Mouse (Mus musculus) intestine, embryonic 16.5 days (tissue): ENCODE results near the gene Psmd7. TPM values are rescaled to one million over a fixed set of nuclear protein-coding genes. Genes with fewer than 3 reads are reported as not detected.

ENCODE experiments used
- ATAC-seq: fragments of 200-750 bp; cut with Nextera tagmentation; 2 replicates; pipeline ENCODE4 v1.8.0; 2017; ENCODE audit warnings: moderate TSS enrichment, moderate library complexity
- H3K27ac ChIP-seq: fragments of 300-500 bp; sonication (generic); 2 replicates; pipeline ENCODE4 v1.5.1; 2014; ENCODE audit warnings: mild to moderate bottlenecking, low read length
- H3K27me3 ChIP-seq: fragments of 300-500 bp; sonication (generic); replicated peaks from 2 replicates; pipeline ENCODE4 v1.6.1; 2014; ENCODE audit warnings: low read length, control low read depth, mixed read lengths; ENCODE audit not compliant: control insufficient read depth, insufficient read depth
- H3K36me3 ChIP-seq: fragments of 300-500 bp; sonication (generic); 2 replicates; pipeline ENCODE4 v1.6.1; 2014; ENCODE audit warnings: low read length, control low read depth; ENCODE audit not compliant: control insufficient read depth, insufficient read depth
- H3K4me1 ChIP-seq: fragments of 300-500 bp; sonication (generic); 2 replicates; pipeline ENCODE4 v1.6.1; 2014; ENCODE audit warnings: low read length, control low read depth, mixed read lengths; ENCODE audit not compliant: control insufficient read depth, insufficient read depth
- H3K4me2 ChIP-seq: fragments of 300-500 bp; sonication (generic); 2 replicates; pipeline ENCODE4 v1.6.1; 2014; ENCODE audit warnings: low read depth, low read length, control low read depth
- H3K4me3 ChIP-seq: fragments of 300-500 bp; sonication (generic); 2 replicates; pipeline ENCODE4 v1.5.1; 2014; ENCODE audit warnings: mild to moderate bottlenecking, low read length
- H3K9ac ChIP-seq: fragments of 300-500 bp; sonication (generic); 2 replicates; pipeline ENCODE4 v1.6.1; 2014; ENCODE audit warnings: low read depth, low read length
- H3K9me3 ChIP-seq: fragments of 300-500 bp; sonication (generic); 2 replicates; pipeline ENCODE4 v1.6.1; 2016; ENCODE audit warnings: low read length, control low read depth; ENCODE audit not compliant: control insufficient read depth
- WGBS: fragments of 180-500 bp; shearing (Covaris S2); extraction: QIAGEN DNeasy Blood & Tissue Kit; methylation state at CpG from one replicate; pipeline ENCODE4 v1.1.7; 2014; 5-methylcytosine and 5-hydroxymethylcytosine counted together
- polyA plus RNA-seq: library from polyadenylated mRNA; unstranded; fragments of >200 nt; fragmentation: Nextera tagmentation; extraction: Ambion mirVana; gene quantifications from 2 replicates; pipeline ENCODE4 v1.2.1, GENCODE M21; 2015

The Psmd7 gene
- polyA plus RNA-seq, 1 experiment from 2014 or later = 219 TPM

GRCm38 (mm10) chr8:107571046-107571445 lies 17.2 kb downstream of the Psmd7 start:
- Histone ChIP-seq H3K27me3 (no peaks in the 10 kb centered on the region), H3K4me3 (no peak overlapping the region), H3K9me3 (no peaks in the 10 kb centered on the region), H3K36me3 (no peaks in the 10 kb centered on the region), H3K9ac (no peak overlapping the region), H3K4me2 (no peak overlapping the region), H3K4me1 (no peaks in the 10 kb centered on the region), H3K27ac (no peak overlapping the region)
- no peak for ATAC-seq
- 84% methylated on average over 2 of the region's 2 CpGs for WGBS

DNA sequence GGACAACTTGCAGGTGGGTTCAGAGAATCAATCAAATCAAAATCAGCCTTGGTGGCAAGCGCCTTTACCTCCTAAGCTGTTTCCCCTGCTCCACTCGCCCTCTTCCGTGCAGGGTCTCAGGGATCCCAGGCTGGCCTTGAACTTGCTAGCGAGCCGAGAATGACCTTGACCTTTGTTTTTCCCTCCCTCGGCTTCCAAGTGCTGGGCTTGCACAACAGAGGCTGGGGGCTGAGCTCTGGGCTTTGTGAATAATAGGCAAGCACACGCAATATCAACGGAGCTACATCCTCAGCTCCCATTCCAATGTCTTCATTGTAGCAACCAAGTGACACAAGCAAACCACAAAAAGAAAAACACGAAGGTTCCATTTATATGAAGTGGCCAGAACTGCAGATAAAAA lies 26.1 kb downstream of the Psmd7 start:
- no peak overlapping the region for H3K27ac ChIP-seq
- 0 out of 2 replicates have a peak, but pooled peaks cover 3% of the 10 kb centered on the region for H3K4me1 ChIP-seq
- H3K4me2 ChIP-seq = no peak overlapping the region
- H3K27me3 ChIP-seq = no peaks in the 10 kb centered on the region
- H3K9ac ChIP-seq = no peak overlapping the region
- H3K4me3 ChIP-seq = no peak overlapping the region
- no peaks in the 10 kb centered on the region for H3K9me3 ChIP-seq
- ATAC-seq = no peak
- H3K36me3 ChIP-seq = no peaks in the 10 kb centered on the region
- 75% methylated on average over 9 of the region's 9 CpGs for WGBS

DNA sequence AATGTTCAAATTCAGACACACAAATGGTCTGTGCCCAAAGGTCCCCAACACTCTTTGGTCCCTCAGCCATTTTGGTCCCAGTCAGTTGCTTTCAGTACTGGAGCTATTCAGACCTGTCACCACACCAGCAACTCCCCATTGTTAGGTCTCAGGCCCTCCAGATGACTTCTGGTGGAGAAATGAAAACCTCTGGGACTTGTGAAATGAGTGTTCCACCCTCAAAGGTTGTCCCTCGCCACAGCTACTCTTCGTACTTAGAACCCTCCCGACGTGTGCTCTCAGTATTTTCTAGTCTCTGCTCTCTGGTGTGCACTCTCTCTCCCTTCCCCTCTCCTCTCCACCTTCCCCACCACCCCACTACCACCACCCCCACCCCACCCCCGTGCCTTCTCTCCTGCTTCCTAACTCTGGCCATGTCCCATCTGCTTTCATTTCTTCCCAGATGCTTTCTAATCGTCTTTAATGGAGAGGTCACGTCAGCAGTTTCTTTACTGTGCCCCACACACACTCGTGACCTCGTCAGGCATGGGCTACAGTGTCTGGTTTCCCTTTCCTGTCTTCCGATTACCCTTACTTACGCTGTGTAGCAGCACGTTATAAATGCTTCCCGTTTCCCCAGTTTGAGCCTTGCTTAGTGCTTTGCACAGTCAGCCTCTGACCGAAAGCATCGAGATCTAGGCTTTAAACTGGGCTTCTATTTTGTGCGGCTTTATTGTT lies 27.3 kb downstream of the Psmd7 start:
- Histone ChIP-seq H3K4me2 (no peak overlapping the region), H3K9ac (peak overlapping the region; percentile 4; the same call in 1 of the 2 replicates), H3K4me1 (0 out of 2 replicates have a peak, but pooled peaks cover 3% of the 10 kb centered on the region), H3K4me3 (no peak overlapping the region), H3K36me3 (no peaks in the 10 kb centered on the region; the same call in 1 of the 2 replicates), H3K27me3 (no peaks in the 10 kb centered on the region), H3K9me3 (no peaks in the 10 kb centered on the region), H3K27ac (no peak overlapping the region)
- ATAC-seq = no peak
- WGBS = 44% methylated on average over 16 of the region's 16 CpGs

GRCm38 (mm10) chr8:107556511-107556936 lies 31.7 kb downstream of the Psmd7 start:
- no peak overlapping the region for H3K4me2 ChIP-seq

DNA sequence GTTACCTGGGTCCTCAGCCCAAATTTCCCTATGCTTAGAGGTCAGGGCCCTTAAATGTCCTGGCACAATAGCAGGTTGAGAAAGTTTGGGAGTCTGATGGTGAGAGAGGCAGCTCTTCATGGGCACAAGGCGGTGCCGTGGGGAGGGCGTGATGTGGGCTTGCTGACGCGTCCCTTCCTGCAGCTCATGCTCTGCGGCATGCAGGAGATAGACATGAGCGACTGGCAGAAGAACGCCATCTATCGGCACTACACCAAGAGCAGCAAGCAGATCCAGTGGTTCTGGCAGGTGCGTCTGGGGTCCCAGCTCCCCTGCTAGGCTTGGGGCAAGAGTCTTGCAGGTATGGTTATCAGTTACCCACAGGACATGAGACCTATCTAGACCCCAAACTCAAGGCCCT lies 33.0 kb downstream of the Psmd7 start:
- H3K4me2 ChIP-seq = no peak overlapping the region
- no peak for ATAC-seq
- H3K27me3 ChIP-seq = no peaks in the 10 kb centered on the region
- H3K9ac ChIP-seq = no peak overlapping the region
- H3K36me3 ChIP-seq = no peaks in the 10 kb centered on the region; the same call in none of the 2 replicates
- no peaks in the 10 kb centered on the region for H3K4me1 ChIP-seq
- H3K4me3 ChIP-seq = no peak overlapping the region
- H3K9me3 ChIP-seq = no peaks in the 10 kb centered on the region
- H3K27ac ChIP-seq = no peak overlapping the region
- WGBS = 95% methylated on average over 10 of the region's 10 CpGs

More at GRCm38 (mm10) chr8:107556511-107556936, 31.7 kb downstream of the Psmd7 start:
- peak; percentile 69 for ATAC-seq
- Histone ChIP-seq H3K27ac (no peak overlapping the region), H3K9me3 (no peaks in the 10 kb centered on the region), H3K36me3 (no peaks in the 10 kb centered on the region; the same call in none of the 2 replicates), H3K4me1 (0 out of 2 replicates have a peak, but pooled peaks cover 3% of the 10 kb centered on the region), H3K4me3 (no peak overlapping the region), H3K27me3 (no peaks in the 10 kb centered on the region), H3K9ac (no peak overlapping the region)
- 38% methylated on average over 12 of the region's 12 CpGs for WGBS

DNA sequence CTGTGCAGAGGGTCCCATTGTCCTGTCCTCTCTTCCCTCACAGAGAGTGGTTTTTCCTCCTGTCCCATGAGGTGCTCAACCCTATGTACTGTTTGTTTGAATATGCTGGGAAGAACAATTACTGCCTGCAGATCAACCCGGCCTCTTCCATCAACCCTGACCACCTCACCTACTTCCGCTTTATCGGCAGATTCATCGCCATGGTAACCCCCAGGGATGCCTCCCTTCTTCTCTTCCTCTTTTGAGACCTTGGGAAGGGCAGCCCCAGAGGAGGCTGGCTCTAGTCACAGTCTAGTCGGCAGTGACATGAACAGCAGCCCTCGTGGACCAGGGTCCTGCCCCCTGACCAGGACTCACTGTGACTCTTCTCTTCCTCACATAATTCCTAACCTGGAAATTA lies 36.0 kb downstream of the Psmd7 start:
- 63% methylated on average over 6 of the region's 6 CpGs for WGBS
- Histone ChIP-seq H3K4me1 (no peaks in the 10 kb centered on the region), H3K9ac (no peak overlapping the region), H3K36me3 (peaks cover 2% of the 10 kb centered on the region), H3K9me3 (no peaks in the 10 kb centered on the region), H3K27me3 (no peaks in the 10 kb centered on the region), H3K27ac (no peak overlapping the region), H3K4me3 (no peak overlapping the region), H3K4me2 (no peak overlapping the region)
- ATAC-seq = no peak

DNA sequence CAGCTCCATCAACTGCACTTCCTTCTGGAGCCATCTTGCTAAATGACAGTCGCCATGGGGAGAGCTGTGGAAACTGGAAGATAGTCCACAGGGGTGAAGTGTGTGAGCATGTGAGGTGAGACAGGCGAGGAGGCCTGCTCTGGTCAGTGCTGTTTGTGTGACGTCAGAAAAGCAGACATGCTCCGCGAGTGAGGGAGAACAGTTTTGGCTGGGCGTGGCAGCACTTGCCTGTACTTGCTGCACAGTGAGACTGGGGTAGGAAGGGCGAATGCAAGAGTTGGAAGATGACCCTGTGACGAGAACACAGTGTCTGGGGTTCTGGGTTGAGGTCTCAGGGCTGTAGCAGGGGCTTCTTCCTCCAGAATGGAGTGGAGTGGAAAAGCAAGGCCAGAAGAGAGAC lies 41.4 kb downstream of the Psmd7 start:
- ATAC-seq = no peak
- WGBS = 85% methylated on average over 8 of the region's 8 CpGs
- no peak overlapping the region for H3K4me3 ChIP-seq
- H3K9me3 ChIP-seq = no peaks in the 10 kb centered on the region
- no peaks in the 10 kb centered on the region; the same call in 1 of the 2 replicates for H3K4me1 ChIP-seq
- no peak overlapping the region for H3K4me2 ChIP-seq
- peaks cover 2% of the 10 kb centered on the region; the same call in 1 of the 2 replicates for H3K36me3 ChIP-seq
- H3K27ac ChIP-seq = no peak overlapping the region
- H3K27me3 ChIP-seq = no peaks in the 10 kb centered on the region
- no peak overlapping the region for H3K9ac ChIP-seq

- 96% methylated on average over 4 of the region's 4 CpGs for WGBS
- no peak overlapping the region for H3K4me3 ChIP-seq
- H3K4me2 ChIP-seq = no peak overlapping the region
- no peaks in the 10 kb centered on the region for H3K9me3 ChIP-seq
- H3K36me3 ChIP-seq = peaks cover 2% of the 10 kb centered on the region; the same call in 1 of the 2 replicates
- H3K27ac ChIP-seq = no peak overlapping the region
- H3K9ac ChIP-seq = no peak overlapping the region
- no peak for ATAC-seq
- H3K27me3 ChIP-seq = no peaks in the 10 kb centered on the region
- no peaks in the 10 kb centered on the region; the same call in 1 of the 2 replicates for H3K4me1 ChIP-seq
Measured at GRCm38 (mm10) chr8:107546154-107546553, 42.1 kb downstream of the Psmd7 start.

GRCm38 (mm10) chr8:107545621-107546152 lies 42.6 kb downstream of the Psmd7 start:
- Histone ChIP-seq H3K27ac (no peak overlapping the region), H3K9me3 (no peaks in the 10 kb centered on the region), H3K36me3 (peaks cover 2% of the 10 kb centered on the region; the same call in 1 of the 2 replicates), H3K4me1 (no peaks in the 10 kb centered on the region; the same call in 1 of the 2 replicates), H3K4me2 (no peak overlapping the region), H3K27me3 (no peaks in the 10 kb centered on the region), H3K4me3 (no peak overlapping the region), H3K9ac (no peak overlapping the region)
- ATAC-seq = no peak
- 94% methylated on average over 11 of the region's 11 CpGs for WGBS
